Mouse (Mus musculus) fibroblast of lung, adult 2 months (primary cell): Measurements from ENCODE around the gene Sox1.

Source experiments
- DNase-seq: peaks from one replicate; pipeline ENCODE4 v3.0.0-alpha.2; 2011; ENCODE audit warnings: low read depth

Gene Sox1

GRCm38 (mm10) chr8:12389116-12389471 lies 6.0 kb upstream of the Sox1 start:
- DNase-seq = no peak

- DNase-seq = no peak
Measured at GRCm38 (mm10) chr8:12389801-12390639, 5.1 kb upstream of the Sox1 start.

DNA sequence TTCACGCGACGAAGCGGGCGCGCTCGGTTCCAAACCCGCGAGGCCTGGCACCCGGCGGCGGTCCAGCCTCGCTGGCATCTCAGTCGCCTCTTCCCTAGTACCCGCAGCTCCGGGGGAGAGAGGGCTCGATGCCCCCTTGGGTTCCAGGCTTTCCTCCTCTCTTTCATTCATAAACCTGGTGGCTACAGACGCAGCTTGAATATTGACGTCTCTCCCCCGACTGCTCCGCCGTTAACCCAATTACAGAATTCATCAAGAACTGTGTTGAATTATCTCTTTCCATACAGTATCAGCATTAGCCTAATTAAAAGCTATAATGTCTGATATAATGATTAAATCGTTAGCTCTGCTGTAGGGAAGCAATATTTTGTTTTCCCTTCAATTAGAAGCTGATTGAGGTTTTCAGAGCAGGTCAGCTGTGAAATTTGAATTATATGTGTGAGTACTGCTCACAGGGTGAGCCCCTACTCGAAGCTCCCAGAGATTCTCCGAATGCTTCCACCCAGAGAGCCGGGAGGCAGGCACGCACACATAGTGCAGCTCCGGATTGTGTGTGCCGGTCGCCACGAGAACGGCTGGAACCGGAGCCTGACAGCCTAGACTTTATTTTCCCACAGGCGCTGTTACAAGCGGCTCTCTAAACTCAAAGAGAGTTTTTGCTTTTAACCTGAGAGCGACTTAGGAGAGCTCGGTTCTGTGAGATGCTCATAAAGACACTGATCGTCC lies 4.3 kb upstream of the Sox1 start:
- no peak for DNase-seq

GRCm38 (mm10) chr8:12391366-12392250 lies 3.5 kb upstream of the Sox1 start:
- DNase-seq = no peak

DNA sequence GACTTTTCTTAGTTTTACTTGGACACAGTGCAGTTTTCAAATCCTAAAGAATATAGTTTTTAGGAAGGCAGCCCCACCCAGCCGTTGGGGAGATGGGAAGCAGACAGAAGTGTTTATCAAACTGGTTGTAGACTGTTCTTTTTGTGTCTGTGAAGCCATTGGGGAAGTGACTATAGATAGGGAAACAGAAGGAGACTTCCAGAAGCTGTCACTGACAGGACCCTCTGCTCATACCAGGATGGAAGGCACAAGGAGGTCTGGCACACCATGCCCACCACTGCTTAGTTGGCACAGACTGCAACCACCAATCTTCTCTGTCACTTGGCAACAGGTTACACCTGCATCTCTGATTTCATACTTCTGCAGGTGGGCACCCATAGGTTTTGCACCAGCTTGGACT lies 2.3 kb upstream of the Sox1 start:
- no peak for DNase-seq

GRCm38 (mm10) chr8:12394385-12395000 lies 602 bp upstream of the Sox1 start:
- no peak for DNase-seq

- DNase-seq = no peak
Measured at GRCm38 (mm10) chr8:12396501-12397345, 1.6 kb downstream of the Sox1 start.

DNA sequence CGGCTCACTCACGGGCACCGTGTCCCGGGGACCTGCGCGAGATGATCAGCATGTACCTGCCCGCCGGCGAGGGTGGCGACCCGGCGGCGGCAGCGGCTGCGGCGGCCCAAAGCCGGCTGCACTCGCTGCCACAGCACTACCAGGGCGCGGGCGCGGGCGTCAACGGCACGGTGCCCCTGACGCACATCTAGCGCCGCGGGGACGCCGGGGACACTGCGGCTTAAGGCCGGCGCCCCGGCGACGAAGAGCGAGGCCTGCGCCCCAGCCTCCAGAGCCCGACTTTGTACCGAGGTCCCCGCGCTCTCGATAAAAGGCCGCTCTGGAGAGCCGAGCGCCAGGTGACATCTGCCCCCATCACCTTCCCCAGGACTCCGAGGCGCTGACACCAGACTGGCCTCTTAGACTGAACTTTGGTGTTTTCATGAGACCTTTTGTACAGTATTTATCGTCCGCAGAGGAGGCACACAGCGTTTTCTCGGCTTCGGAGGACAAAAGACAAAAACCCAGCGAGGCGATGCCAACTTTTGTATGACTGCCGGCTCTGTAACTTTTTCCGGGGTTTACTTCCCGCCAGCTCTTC lies 2.3 kb downstream of the Sox1 start:
- no peak for DNase-seq

DNA sequence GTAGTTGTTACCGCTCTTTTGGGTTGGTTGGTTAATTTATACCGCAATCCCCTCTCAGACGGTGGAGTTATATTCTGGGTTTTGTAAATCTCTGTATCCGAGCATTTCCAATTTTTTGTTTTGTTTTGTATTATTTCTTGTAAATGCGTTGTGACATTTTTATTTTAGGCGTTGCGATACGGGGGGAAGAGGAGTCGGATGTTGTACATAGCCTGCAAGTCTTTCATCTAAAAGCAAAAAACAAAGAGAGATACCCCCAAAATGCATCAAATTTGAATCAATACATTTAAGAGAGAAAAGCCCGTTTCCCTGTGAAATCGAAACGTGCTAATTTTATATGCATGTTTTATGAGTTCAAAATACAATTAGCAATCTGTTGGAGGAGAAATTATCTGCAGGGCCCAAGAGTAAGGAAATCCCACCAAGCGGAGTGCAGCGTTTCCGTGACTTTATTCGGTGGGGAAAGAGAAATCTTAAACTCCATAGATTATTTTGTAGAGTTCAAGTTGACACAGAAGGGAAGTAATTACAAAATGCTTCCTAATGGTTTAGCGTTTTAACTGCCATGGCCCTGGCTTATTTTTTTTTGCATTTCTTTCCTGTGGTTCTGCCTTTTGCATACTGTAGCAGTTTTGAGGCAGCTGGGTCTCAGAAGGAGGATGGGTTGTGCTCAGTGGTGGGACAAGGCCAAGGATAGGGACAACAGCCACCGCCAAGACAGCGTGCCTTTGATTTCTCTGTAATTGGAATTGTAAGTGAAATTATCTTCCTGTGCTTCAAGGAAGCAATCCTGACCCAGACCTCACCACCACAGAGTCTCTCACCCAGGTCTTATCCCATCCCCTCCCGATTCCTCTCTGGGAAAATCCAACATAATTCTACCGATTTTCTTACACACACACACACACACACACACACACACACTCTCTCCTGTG lies 3.2 kb downstream of the Sox1 start:
- DNase-seq = no peak

- no peak for DNase-seq
Measured at GRCm38 (mm10) chr8:12399421-12400205, 4.5 kb downstream of the Sox1 start.

DNA sequence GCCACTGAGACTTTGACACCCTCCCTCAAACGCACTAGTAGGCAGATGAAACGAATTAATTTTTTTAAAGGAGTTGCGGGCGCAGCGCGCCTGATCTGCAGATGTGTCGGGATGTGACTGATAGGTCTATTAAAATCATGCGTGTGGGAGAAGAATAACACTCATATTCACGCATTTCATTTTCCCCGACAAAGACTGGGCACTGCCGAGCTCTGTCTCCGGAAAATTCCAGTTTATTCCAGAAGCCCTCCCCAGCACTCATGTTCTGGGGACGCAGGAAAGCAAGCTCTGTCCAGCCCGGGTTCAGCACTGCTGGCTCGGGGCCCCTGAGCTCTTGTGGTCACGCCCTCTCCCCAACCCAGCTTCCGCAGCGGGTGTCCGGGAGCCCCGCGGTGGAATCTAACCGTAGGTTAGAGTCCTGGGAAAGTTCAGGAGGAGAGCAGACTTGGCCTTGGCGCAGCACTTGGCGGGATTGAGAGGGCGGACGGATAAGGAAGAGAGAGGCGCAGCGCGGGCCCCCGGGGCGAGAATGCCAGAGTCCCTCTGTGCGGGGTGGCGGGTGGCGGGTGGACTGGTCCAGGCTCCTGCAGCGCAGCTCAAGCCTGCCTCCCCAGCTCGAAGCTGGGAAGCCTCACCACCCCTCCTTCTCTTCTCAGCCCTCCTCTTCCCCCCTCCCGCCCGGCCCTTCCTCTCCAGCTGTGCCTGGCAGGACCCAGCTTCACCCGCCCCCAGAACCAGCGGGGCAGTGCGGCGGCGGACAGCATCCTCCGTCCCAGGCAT lies 5.7 kb downstream of the Sox1 start:
- no peak for DNase-seq

DNA sequence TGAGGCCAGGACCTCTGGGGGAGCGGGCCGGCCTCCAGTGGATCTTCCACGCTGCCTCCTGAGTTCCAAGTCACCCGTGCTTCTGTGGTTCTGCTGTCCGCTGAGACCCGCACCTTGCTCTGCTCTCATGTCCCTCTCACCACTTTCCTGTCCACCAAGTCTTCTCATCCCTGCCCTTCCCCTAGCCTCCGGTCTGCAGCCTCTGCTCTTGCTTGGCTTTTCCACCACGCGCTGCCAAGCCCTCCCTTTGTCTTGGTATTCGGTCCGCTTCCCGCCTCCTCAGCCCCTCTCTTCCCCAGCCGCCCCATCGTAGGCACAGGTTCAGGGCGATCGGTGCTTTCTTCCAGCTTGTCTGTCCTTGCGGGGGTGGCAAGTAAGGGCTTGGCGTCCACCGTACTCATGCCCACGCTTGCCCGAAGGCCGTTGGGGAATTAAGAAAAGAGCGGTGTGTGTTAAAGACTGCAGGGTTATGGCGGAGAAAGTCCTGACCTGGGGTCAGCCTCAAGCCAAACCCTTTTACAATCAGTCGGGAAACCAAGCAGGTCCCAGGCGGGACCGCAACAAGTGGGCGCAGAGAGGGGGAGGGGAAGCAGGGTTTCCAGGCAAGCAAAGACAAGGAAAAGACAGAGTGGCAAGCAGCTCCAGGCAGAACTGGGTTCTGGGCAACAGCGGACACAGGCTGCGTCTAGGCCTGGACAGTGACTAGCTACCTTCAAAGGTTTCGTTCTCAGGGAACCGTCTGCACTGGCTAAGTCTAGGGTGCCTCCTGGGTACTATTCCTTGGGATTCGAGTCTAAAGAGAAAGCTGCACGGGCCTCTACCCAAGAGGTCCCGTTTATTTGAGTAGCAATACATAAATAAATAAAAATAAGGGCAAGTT lies 6.5 kb downstream of the Sox1 start:
- DNase-seq = no peak

DNA sequence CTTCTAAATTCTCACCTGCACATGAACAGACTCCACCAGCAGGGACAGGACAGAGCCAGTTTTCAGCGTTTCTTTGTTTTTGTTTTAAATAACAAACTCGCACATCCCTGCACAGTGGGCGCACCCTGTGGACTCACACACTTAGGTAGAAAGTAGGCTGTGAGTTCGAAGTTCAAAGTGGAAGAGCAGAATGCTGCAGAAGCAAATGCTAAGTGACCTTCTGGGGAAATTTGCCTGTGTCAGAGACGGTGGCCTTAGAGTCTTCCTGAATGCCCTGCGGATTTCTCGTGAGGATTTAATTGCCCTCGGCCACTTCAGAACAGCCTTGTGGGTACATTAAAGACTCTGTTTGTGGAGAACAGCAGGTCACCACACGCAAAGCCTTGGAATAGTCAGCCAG lies 7.6 kb downstream of the Sox1 start:
- no peak for DNase-seq

GRCm38 (mm10) chr8:12408020-12408419 lies 12.9 kb downstream of the Sox1 start:
- no peak for DNase-seq

GRCm38 (mm10) chr8:12409976-12410375 lies 14.9 kb downstream of the Sox1 start:
- no peak for DNase-seq

GRCm38 (mm10) chr8:12417056-12417455 lies 22.0 kb downstream of the Sox1 start:
- peak; percentile 2 for DNase-seq

DNA sequence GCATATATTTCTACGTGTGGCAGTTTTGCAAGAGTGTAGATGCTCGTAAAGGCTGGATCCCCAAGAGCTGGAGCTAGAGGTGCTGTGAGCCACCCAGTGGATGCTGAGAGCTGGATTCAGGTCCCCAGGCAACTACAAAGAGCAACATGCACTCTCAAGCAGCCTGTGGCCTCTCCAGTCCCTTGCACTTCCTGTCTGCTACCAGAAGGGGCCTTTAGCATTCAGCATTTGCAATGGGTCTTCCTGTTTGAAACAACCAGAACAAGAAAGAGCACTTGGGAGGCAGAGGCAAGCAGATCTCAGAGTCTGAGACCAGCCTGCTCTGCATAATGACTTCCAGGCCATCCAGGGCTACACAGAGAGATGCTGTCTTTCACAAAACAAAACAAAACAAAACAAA lies 25.4 kb downstream of the Sox1 start:
- DNase-seq = no peak
